Mouse (Mus musculus) cortical plate, adult 2 months (tissue): ENCODE measurements at regions not wholly inside any gene's neighbourhood (a gene's known extent, or its start where the extent isn't known, plus 50 kb on each side); places are given as distances from the start of the nearest gene placed in this dataset.

Experiments
- H3K27ac ChIP-seq: fragments of 200-500 bp; 2 replicates; pipeline ENCODE4 v1.5.1; 2012; ENCODE audit warnings: low read length, control low read depth, inconsistent platforms; ENCODE audit not compliant: insufficient read depth
- H3K4me1 ChIP-seq: fragments of 200-500 bp; 2 replicates; pipeline ENCODE4 v1.6.1; 2011; ENCODE audit warnings: low read length; ENCODE audit not compliant: control insufficient read depth, insufficient read depth
- H3K4me3 ChIP-seq: fragments of 200-500 bp; 2 replicates; pipeline ENCODE4 v1.5.1; 2011; ENCODE audit warnings: mild to moderate bottlenecking, low read length, control low read depth; ENCODE audit not compliant: insufficient read depth
- CTCF ChIP-seq: fragments of 200-500 bp; IDR thresholded peaks from 2 replicates; pipeline ENCODE4 v1.5.1; 2011; ENCODE audit warnings: mild to moderate bottlenecking, control low read depth, low read length; ENCODE audit not compliant: insufficient read depth; ENCODE audit errors: extremely low read depth
- POLR2A ChIP-seq: fragments of 200-500 bp; IDR thresholded peaks from 2 replicates; pipeline ENCODE4 v1.6.1; 2011; ENCODE audit warnings: mild to moderate bottlenecking, low read length, control low read depth; ENCODE audit not compliant: insufficient read depth; ENCODE audit errors: extremely low read depth

DNA sequence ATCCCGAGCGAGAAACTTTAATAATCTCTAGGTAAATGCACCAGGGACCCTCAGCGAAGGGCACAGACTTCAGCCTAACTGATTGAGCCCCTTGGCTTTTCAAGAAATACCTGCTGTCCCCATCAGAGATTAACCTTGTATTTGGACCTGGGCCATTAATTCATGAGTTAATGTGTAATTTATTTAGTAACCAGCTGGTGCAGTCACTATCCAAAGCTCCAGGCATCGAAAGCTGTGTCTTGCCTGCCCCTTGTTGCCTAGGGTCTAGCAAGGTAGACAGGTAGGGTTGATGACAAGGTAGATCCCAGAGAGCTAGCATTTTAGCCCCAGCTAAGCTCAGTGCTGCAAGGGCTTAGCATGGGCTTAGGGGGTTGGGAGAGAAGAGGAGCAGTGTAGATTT, 80.9 kb upstream of the Runx1 start:
- Histone ChIP-seq H3K4me1 (no peaks in the 10 kb centered on the region), H3K27ac (no peak overlapping the region), H3K4me3 (no peak overlapping the region)
- TF ChIP-seq CTCF: no peak

DNA sequence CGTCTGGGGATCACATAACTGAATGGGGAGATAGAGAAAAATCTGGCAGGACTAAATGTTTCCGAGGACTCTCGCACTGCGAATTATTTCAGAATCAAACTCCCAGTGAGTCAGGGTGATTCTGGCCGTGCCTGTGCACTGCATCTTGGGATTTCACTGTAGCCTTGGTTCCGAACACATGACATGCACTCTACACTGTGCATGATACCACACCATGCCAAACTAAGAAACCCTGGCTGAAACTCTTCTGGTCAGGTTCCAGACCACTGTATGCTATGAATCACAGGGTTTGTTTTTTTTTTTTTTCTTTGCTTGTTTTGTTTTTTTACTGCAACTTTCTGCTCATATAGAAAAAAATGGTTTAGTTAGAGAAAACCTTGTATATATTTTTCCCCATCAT, 79.7 kb upstream of the Runx1 start:
- no peak for TF ChIP-seq CTCF
- TF ChIP-seq POLR2A: no peak
- Histone ChIP-seq H3K4me1 (no peaks in the 10 kb centered on the region), H3K27ac (no peak overlapping the region), H3K4me3 (no peak overlapping the region)

DNA sequence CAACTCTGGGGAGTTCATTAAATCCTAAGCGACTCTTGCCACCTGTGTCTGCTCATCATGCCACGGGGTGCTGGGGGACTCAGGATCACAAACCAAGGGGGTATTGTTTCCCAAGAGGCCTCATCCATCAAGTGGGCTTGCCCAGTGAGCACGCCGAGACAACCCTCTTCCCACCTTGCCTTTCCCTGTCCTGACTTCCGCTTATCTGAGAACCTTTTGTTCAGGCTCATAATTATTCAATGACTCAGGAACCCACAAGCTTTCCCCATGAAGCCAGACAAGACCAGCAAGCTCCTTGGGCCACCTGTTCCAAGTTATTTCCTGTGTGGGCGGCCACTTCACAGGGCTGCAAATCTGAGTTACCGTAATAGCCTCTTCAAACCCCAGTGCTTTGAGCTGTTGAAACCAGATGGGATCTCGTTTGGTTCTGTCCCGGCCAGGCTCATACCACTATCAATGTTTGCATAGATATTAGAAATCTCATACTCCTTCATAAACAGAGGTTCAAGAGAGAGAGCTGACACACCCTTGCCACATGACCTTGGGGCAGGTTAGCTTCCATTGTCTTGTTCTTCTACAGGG, 78.0 kb upstream of the Runx1 start:
- Histone ChIP-seq H3K4me1 (no peaks in the 10 kb centered on the region), H3K4me3 (no peak overlapping the region), H3K27ac (no peak overlapping the region)
- TF ChIP-seq POLR2A (no peak), CTCF (no peak)

DNA sequence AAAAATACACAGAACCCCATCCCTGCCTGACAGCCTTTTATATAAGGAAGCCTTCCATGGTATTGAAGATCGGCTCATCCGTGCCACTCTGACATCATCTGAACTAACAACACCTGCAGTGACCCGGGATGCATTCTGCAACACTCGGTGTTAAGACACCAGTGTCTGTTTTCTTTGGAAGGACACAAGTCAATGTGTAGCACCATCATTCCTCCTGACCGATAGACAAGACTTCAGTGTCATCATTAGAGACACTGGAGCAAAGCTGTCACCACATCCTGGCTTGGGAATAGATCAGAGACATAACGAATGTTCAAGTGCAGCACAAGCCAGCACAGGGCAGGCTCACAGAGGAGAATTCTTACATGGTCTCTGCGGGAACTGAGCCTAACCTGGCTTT, 77.5 kb upstream of the Runx1 start:
- no peak overlapping the region for H3K4me3 ChIP-seq
- no peaks in the 10 kb centered on the region for H3K4me1 ChIP-seq
- H3K27ac ChIP-seq: no peak overlapping the region
- TF ChIP-seq POLR2A (no peak), CTCF (no peak)

DNA sequence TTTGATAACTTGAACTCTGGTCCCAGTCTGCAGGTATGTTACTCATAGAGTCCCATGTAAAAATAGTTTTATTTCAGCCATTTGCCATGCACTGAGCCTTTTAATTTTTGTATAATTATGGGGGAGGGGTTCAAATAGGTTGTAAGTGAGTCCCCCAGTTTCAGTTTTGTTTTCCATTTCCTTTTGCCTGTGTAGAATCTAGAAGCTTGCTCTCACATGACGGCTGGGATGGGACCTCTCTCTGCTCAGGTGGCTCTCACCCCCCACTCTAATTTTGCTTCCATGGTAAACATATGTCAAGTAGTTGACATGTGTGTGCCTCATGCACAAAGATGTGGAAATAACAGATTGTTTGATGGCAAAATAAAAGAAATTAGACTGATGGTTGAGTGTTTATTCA, 73.8 kb upstream of the Runx1 start:
- no peak overlapping the region for H3K4me3 ChIP-seq
- no peak overlapping the region for H3K27ac ChIP-seq
- TF ChIP-seq CTCF (no peak), POLR2A (no peak)
- H3K4me1 ChIP-seq: no peaks in the 10 kb centered on the region

- Histone ChIP-seq H3K4me3 (no peak overlapping the region), H3K4me1 (no peaks in the 10 kb centered on the region; the same call in 1 of the 2 replicates), H3K27ac (no peak overlapping the region)
- TF ChIP-seq POLR2A (no peak), CTCF (no peak)
Observed at GRCm38 (mm10) chr16:92891741-92892140, 65.8 kb upstream of the Runx1 start.

GRCm38 (mm10) chr16:92890713-92891112, 64.8 kb upstream of the Runx1 start:
- TF ChIP-seq POLR2A (no peak), CTCF (no peak)
- H3K4me3 ChIP-seq: no peak overlapping the region

GRCm38 (mm10) chr16:92889537-92889936, 63.6 kb upstream of the Runx1 start:
- no peak overlapping the region for H3K27ac ChIP-seq
- no peak for TF ChIP-seq CTCF
- no peak for TF ChIP-seq POLR2A

More at GRCm38 (mm10) chr16:92890713-92891112, 64.8 kb upstream of the Runx1 start:
- Histone ChIP-seq H3K27ac (no peak overlapping the region), H3K4me1 (no peaks in the 10 kb centered on the region; the same call in 1 of the 2 replicates)

DNA sequence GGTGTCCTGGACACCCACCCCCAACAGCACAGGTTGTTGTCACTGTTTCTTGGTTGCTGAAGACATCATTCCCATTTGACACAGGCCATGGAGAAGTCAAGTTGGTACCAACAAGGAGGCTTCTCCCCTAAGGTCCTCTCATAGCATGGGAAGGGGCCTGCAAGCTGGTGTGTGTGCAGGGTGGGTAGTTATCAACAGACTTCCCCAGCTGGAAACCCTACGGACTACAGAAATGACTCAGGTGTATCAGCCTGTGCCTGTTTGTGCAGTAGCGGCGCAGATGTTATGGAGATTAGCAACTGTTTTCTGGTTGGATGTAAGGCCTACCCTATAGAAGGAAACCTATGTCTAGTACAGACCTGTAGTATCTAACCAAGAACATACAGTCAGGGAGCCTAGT, 60.3 kb upstream of the Runx1 start:
- H3K27ac ChIP-seq: no peak overlapping the region
- H3K4me3 ChIP-seq: no peak overlapping the region
- no peaks in the 10 kb centered on the region; the same call in 1 of the 2 replicates for H3K4me1 ChIP-seq
- TF ChIP-seq POLR2A (no peak), CTCF (no peak)

More at GRCm38 (mm10) chr16:92889537-92889936, 63.6 kb upstream of the Runx1 start:
- Histone ChIP-seq H3K4me1 (no peaks in the 10 kb centered on the region; the same call in 1 of the 2 replicates), H3K4me3 (no peak overlapping the region)

- Histone ChIP-seq H3K4me3 (no peak overlapping the region), H3K27ac (no peak overlapping the region), H3K4me1 (no peaks in the 10 kb centered on the region)
- TF ChIP-seq POLR2A (no peak), CTCF (no peak)
Observed at GRCm38 (mm10) chr16:92883821-92884272, 57.9 kb upstream of the Runx1 start.

DNA sequence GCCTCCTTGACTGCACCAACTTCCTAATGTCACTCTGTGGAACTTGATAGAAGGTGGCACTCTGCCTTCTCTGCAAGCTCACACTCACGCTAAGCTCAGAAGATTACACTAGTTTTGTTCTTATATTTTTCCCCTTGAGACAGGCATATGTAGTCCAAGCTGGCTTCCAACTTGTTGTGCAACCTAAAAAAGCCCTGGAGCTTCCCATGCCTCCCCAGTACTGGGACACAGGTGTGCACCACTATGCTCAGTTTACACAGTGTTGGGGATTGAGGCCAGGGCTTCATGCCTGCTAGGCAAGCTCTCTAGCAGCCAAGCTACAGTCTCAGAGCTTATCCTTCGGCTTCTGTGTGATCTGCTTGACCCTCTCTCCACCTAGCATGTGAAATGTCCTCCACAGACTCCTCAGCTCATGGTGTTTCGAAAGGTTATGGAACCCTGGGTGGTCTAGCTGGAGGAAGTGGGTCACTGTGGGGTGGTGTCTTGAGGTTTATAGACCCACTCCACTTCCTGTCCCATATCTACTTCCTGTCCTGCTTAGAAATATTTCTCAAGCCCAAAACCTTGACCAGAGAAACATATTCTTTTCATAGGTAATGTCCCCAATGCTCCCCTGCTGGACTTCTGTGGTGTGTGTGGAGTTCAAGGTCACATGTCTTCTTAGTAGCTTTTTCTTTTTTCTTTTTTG, 54.6 kb upstream of the Runx1 start:
- no peaks in the 10 kb centered on the region for H3K4me1 ChIP-seq
- H3K27ac ChIP-seq: no peak overlapping the region
- no peak overlapping the region for H3K4me3 ChIP-seq
- TF ChIP-seq POLR2A (no peak), CTCF (no peak)
